Mouse (Mus musculus) erythroblast, embryonic 14.5 days (primary cell): Measurements from ENCODE around the gene Cldn5. TPM values are rescaled to one million over a fixed set of nuclear protein-coding genes. Genes with fewer than 3 reads are reported as not detected.

Experiments used
- H3K27me3 ChIP-seq: 2 replicates; pipeline ENCODE4 v1.6.1; 2012; ENCODE audit warnings: inconsistent platforms; ENCODE audit not compliant: control insufficient read depth
- H3K36me3 ChIP-seq: 2 replicates; pipeline ENCODE4 v1.6.1; 2012; ENCODE audit warnings: mild to moderate bottlenecking, inconsistent platforms; ENCODE audit not compliant: control insufficient read depth
- H3K4me1 ChIP-seq: 2 replicates; pipeline ENCODE4 v1.6.1; 2012; ENCODE audit warnings: inconsistent platforms; ENCODE audit not compliant: control insufficient read depth
- H3K4me3 ChIP-seq: replicated peaks from 2 replicates; pipeline ENCODE3; 2012; ENCODE audit warnings: moderate library complexity, mild to moderate bottlenecking, inconsistent platforms
- H3K9me3 ChIP-seq: 2 replicates; pipeline ENCODE4 v1.6.1; 2012; ENCODE audit warnings: low read length, inconsistent platforms, mixed read lengths; ENCODE audit not compliant: control insufficient read depth
- GATA1 ChIP-seq: IDR thresholded peaks from 2 replicates; pipeline ENCODE4 v1.6.1; 2012; ENCODE audit warnings: low read length, inconsistent platforms, mixed read lengths
- TAL1 ChIP-seq: IDR thresholded peaks from 3 replicates; pipeline ENCODE4 v1.6.1; 2012; ENCODE audit warnings: low read length, inconsistent platforms, mixed read lengths
- polyA plus RNA-seq: library from polyadenylated mRNA; stranded (reverse); fragments of >175 nt; gene quantifications from 2 replicates; pipeline ENCODE4 v1.2.3, GENCODE M21; 2012

Gene Cldn5
- polyA plus RNA-seq, 1 experiment: 0.09 TPM

- no peaks in the 10 kb centered on the region for H3K4me1 ChIP-seq
- no peaks in the 10 kb centered on the region for H3K36me3 ChIP-seq
- TF ChIP-seq TAL1: no peak
- no peak for TF ChIP-seq GATA1
- no peak overlapping the region for H3K4me3 ChIP-seq
- peaks cover 5% of the 10 kb centered on the region for H3K27me3 ChIP-seq
- H3K9me3 ChIP-seq: no peaks in the 10 kb centered on the region
Measured at GRCm38 (mm10) chr16:18751885-18752499, 24.7 kb upstream of the Cldn5 start.

GRCm38 (mm10) chr16:18761734-18762133 lies 14.9 kb upstream of the Cldn5 start:
- H3K36me3 ChIP-seq: no peaks in the 10 kb centered on the region
- TF ChIP-seq GATA1: no peak
- TF ChIP-seq TAL1: no peak
- H3K27me3 ChIP-seq: peaks cover 2% of the 10 kb centered on the region; the same call in 1 of the 2 replicates
- no peaks in the 10 kb centered on the region for H3K4me1 ChIP-seq
- H3K9me3 ChIP-seq: no peaks in the 10 kb centered on the region
- H3K4me3 ChIP-seq: no peak overlapping the region

DNA sequence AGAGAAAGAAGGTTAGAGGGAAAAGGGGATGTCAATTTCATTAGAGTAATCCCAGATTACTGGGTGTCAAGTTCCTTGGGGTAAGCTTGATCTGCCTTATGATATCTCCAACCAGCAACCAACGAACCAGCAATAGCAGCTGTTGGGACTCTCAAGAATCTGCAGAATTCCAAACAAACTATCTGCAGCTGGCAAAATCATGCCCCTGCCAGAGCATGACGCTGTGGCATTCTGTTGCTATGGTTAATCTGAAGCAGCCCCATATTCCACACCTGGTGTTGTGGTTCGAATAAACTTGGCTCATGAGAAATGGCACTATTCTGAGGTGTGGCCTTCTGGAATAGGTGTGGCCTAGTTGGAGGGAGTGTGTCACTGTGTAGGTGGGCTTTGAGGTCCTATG lies 13.7 kb upstream of the Cldn5 start:
- no peaks in the 10 kb centered on the region for H3K36me3 ChIP-seq
- TF ChIP-seq GATA1: no peak
- no peak for TF ChIP-seq TAL1
- H3K4me1 ChIP-seq: no peaks in the 10 kb centered on the region
- peaks cover 2% of the 10 kb centered on the region; the same call in 1 of the 2 replicates for H3K27me3 ChIP-seq
- no peak overlapping the region for H3K4me3 ChIP-seq
- H3K9me3 ChIP-seq: no peaks in the 10 kb centered on the region

DNA sequence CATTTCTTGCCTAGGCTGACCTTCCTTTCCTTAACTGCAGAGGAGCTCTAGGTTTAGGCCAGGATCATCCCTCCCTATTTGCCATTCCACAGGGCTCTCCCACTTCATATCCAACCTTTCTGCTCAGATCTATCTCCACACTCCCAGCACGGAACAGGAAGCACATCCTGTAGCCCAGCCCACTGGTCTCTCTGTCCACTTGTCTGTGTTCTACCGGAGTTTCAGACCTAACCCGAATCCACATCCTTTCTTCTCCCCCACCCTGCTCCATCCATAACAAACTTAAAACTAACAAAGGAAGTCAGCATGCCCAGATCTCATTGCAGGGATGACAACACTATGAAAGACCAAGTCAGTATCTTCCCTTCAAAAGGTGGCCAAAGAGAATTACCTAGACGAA lies 10.3 kb upstream of the Cldn5 start:
- Histone ChIP-seq H3K27me3 (peaks cover 3% of the 10 kb centered on the region; the same call in 1 of the 2 replicates), H3K36me3 (no peaks in the 10 kb centered on the region), H3K4me3 (no peak overlapping the region), H3K9me3 (no peaks in the 10 kb centered on the region), H3K4me1 (no peaks in the 10 kb centered on the region)
- TF ChIP-seq GATA1 (no peak), TAL1 (no peak)

GRCm38 (mm10) chr16:18769501-18769900 lies 7.1 kb upstream of the Cldn5 start:
- Histone ChIP-seq H3K4me1 (no peaks in the 10 kb centered on the region), H3K27me3 (peaks cover 11% of the 10 kb centered on the region)

DNA sequence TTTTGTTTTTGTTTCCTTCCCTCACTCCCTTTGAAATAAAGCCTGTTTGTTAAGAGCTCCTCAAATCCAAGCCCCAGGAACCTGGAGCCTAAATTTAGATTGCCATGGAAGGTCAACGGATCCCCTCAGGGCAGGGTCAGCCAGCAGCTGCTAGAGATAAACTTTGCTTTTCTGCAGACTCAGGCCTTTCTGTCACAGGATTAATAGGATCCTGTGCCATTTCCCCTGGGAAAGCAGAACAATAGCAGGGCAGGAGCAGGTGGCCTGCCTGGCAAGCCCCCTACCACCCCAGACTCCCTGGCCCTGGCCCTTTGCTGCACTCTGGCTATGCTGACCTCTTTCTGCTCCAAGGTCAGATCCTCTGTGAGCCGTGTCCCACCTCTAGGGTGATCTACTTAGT lies 2.7 kb upstream of the Cldn5 start:
- Histone ChIP-seq H3K9me3 (peaks cover 6% of the 10 kb centered on the region; the same call in 1 of the 2 replicates), H3K4me3 (no peak overlapping the region), H3K36me3 (no peaks in the 10 kb centered on the region; the same call in 1 of the 2 replicates), H3K27me3 (peaks cover 53% of the 10 kb centered on the region), H3K4me1 (no peaks in the 10 kb centered on the region)
- no peak for TF ChIP-seq TAL1
- TF ChIP-seq GATA1: no peak

More at GRCm38 (mm10) chr16:18769501-18769900, 7.1 kb upstream of the Cldn5 start:
- no peak overlapping the region for H3K4me3 ChIP-seq
- H3K9me3 ChIP-seq: no peaks in the 10 kb centered on the region
- H3K36me3 ChIP-seq: no peaks in the 10 kb centered on the region
- TF ChIP-seq TAL1 (no peak), GATA1 (no peak)

GRCm38 (mm10) chr16:18775621-18776555 lies 759 bp upstream of the Cldn5 start:
- TF ChIP-seq GATA1 (no peak), TAL1 (no peak)
- no peak overlapping the region for H3K4me3 ChIP-seq
- H3K27me3 ChIP-seq: peaks cover 58% of the 10 kb centered on the region

GRCm38 (mm10) chr16:18777101-18778080 lies 744 bp downstream of the Cldn5 start:
- Histone ChIP-seq H3K4me3 (peak overlapping the region; percentile 13), H3K4me1 (no peaks in the 10 kb centered on the region), H3K27me3 (peaks cover 56% of the 10 kb centered on the region), H3K9me3 (peaks cover 6% of the 10 kb centered on the region; the same call in 1 of the 2 replicates), H3K36me3 (peaks cover 32% of the 10 kb centered on the region)
- no peak for TF ChIP-seq GATA1
- no peak for TF ChIP-seq TAL1

More at GRCm38 (mm10) chr16:18775621-18776555, 759 bp upstream of the Cldn5 start:
- Histone ChIP-seq H3K36me3 (peaks cover 17% of the 10 kb centered on the region), H3K9me3 (peaks cover 6% of the 10 kb centered on the region; the same call in 1 of the 2 replicates), H3K4me1 (no peaks in the 10 kb centered on the region)

DNA sequence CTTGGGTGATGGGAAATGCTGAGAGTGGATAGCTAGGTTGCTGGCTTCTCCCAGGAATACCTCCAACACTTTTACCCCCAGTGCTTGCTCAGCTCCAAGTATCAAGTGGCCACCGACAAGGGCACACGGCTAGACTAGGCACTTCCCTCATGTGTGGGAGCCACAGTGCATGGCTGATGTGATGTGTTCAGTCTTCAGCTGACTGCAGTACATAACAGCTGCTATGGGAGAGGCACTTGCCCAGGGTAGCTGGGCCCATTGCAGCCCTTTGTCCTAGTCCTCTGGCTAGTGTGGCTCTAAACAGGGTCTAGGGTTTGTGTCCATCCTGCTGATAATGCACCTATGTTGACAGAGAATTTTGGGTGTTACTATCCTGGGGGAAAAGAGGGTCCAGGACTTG lies 1.8 kb downstream of the Cldn5 start:
- Histone ChIP-seq H3K4me1 (no peaks in the 10 kb centered on the region), H3K27me3 (peaks cover 56% of the 10 kb centered on the region), H3K36me3 (peaks cover 41% of the 10 kb centered on the region), H3K9me3 (peaks cover 6% of the 10 kb centered on the region; the same call in 1 of the 2 replicates), H3K4me3 (no peak overlapping the region)
- TF ChIP-seq GATA1 (no peak), TAL1 (no peak)
